Mouse (Mus musculus) forebrain, embryonic 10.5 days (tissue): ENCODE measurements around the gene Mesp2. TPM values are rescaled to one million over a fixed set of nuclear protein-coding genes. Genes with fewer than 3 reads are reported as not detected.
A peak's percentile ranks its signal among the peaks of the same experiment; 100 is the strongest.
"Not testable (repeated sequence)": the region's sequence is repeated elsewhere in the genome, so short reads cannot be mapped to it uniquely, and the experiment has no call there.

ENCODE experiments used
- DNase-seq: peaks from one replicate; pipeline ENCODE4 v3.0.0-alpha.2; 2017; ENCODE audit warnings: low spot score; ENCODE audit errors: extremely low spot score
- H3K27ac ChIP-seq: fragments of 300-500 bp; sonication (generic); 2 replicates; pipeline ENCODE4 v1.5.1; 2016; ENCODE audit warnings: mild to moderate bottlenecking
- H3K27me3 ChIP-seq: fragments of 300-500 bp; sonication (generic); 2 replicates; pipeline ENCODE4 v1.6.1; 2016; ENCODE audit warnings: mild to moderate bottlenecking; ENCODE audit not compliant: poor library complexity, severe bottlenecking
- H3K36me3 ChIP-seq: fragments of 300-500 bp; sonication (generic); replicated peaks from 2 replicates; pipeline ENCODE4 v1.6.1; 2016; ENCODE audit warnings: mild to moderate bottlenecking, moderate library complexity
- H3K4me1 ChIP-seq: fragments of 300-500 bp; sonication (generic); 2 replicates; pipeline ENCODE4 v1.6.1; 2016
- H3K4me3 ChIP-seq: fragments of 300-500 bp; sonication (generic); 2 replicates; pipeline ENCODE4 v1.5.1; 2016; ENCODE audit warnings: mild to moderate bottlenecking, moderate library complexity
- H3K9me3 ChIP-seq: fragments of 300-500 bp; sonication (generic); 2 replicates; pipeline ENCODE4 v1.6.1; 2016; ENCODE audit warnings: mild to moderate bottlenecking, moderate library complexity
- WGBS: fragments of 180-500 bp; shearing (Covaris S2); methylation state at CpG from one replicate; pipeline ENCODE4 v1.1.7; 2016; 5-methylcytosine and 5-hydroxymethylcytosine counted together
- polyA plus RNA-seq: library from polyadenylated mRNA; unstranded; fragments of >200 nt; fragmentation: Nextera tagmentation; extraction: Ambion mirVana; gene quantifications from 2 replicates; pipeline ENCODE4 v1.2.1, GENCODE M21; 2016

Gene Mesp2
- polyA plus RNA-seq, result 0.40 and 0.79 TPM in 2 replicates

GRCm38 (mm10) chr7:79810611-79811506, at the start of gene Mesp2:
Gene Mesp2 (plus strand): TSS chr7:79810727.
- H3K9me3 ChIP-seq, result no peaks in the 10 kb centered on the region
- DNase-seq, result peak; percentile 63
- H3K4me1 ChIP-seq, result peaks cover 9% of the 10 kb centered on the region
- peak within 1 kb of the TSS; percentile 60 for H3K27ac ChIP-seq
- peak within 1 kb of the TSS; percentile 44 for H3K4me3 ChIP-seq
- H3K27me3 ChIP-seq, result peaks cover 38% of the 10 kb centered on the region
- H3K36me3 ChIP-seq, result no peaks in the 10 kb centered on the region
- WGBS, result 23% methylated on average over 71 of the region's 71 CpGs

- 86% methylated on average over 5 of the region's 5 CpGs for WGBS
- H3K4me1 ChIP-seq, result no peaks in the 10 kb centered on the region
- H3K9me3 ChIP-seq, result no peaks in the 10 kb centered on the region
Observed at GRCm38 (mm10) chr7:79761124-79761876, 49.2 kb upstream of the Mesp2 start.

DNA sequence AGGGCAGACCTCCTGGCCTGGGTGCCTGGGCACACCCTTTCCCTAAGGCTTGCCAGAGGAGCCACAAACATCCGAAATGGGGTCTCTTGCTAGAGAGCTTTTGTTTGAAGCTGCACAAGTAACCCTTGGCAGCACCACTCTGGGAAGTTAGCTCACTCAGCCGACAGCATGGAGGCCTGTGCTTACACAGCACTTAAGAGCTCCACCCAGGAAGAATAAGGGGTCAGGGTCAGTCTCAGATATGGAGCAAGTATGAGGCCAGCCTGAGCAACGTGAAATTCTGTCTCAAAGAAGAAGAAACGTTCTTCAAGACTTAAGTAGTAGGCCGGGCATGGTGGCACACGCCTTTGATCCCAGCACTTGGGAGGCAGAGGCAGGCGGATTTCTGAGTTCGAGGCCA, 48.4 kb upstream of the Mesp2 start:
- Histone ChIP-seq H3K9me3 (no peaks in the 10 kb centered on the region), H3K4me3 (no peak overlapping the region), H3K4me1 (no peaks in the 10 kb centered on the region), H3K27me3 (no peaks in the 10 kb centered on the region), H3K36me3 (no peaks in the 10 kb centered on the region), H3K27ac (no peak overlapping the region)
- WGBS, result 81% methylated on average over 8 of the region's 8 CpGs
- DNase-seq, result no peak

More at GRCm38 (mm10) chr7:79761124-79761876, 49.2 kb upstream of the Mesp2 start:
- H3K36me3 ChIP-seq, result no peaks in the 10 kb centered on the region
- DNase-seq, result no peak
- no peak overlapping the region for H3K27ac ChIP-seq
- no peak overlapping the region for H3K4me3 ChIP-seq
- H3K27me3 ChIP-seq, result no peaks in the 10 kb centered on the region

- H3K27me3 ChIP-seq, result no peaks in the 10 kb centered on the region
- no peak overlapping the region for H3K4me3 ChIP-seq
- 52% methylated on average over 1 of the region's 1 CpGs for WGBS
- no peak overlapping the region for H3K27ac ChIP-seq
- no peaks in the 10 kb centered on the region for H3K9me3 ChIP-seq
- DNase-seq, result no peak
- no peaks in the 10 kb centered on the region for H3K36me3 ChIP-seq
- H3K4me1 ChIP-seq, result no peaks in the 10 kb centered on the region
Observed at GRCm38 (mm10) chr7:79765991-79766390, 44.5 kb upstream of the Mesp2 start.

DNA sequence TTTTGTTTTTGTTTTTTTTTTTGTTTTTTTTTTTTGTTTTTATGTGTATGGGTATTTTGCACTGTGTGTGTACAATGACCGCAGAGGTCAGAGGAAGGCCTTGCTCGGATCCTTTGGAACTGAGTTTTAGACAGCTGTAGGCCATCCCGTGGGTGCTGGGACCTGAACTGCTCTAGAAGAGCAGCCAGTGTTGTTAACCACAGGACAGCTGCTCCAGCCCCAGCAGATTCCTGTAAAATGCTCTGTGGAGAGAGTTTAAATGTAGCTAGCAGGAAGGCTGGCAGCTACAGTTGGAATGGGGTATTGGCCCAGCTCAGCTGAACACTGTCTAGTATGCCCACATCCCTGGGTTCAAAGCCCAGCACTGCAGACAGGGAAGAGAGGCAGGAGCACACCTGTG, 40.9 kb upstream of the Mesp2 start:
- Histone ChIP-seq H3K27me3 (no peaks in the 10 kb centered on the region), H3K9me3 (no peaks in the 10 kb centered on the region), H3K4me3 (no peak overlapping the region), H3K4me1 (peaks cover 15% of the 10 kb centered on the region), H3K36me3 (no peaks in the 10 kb centered on the region), H3K27ac (no peak overlapping the region)
- no peak for DNase-seq
- 92% methylated on average over 3 of the region's 3 CpGs for WGBS

DNA sequence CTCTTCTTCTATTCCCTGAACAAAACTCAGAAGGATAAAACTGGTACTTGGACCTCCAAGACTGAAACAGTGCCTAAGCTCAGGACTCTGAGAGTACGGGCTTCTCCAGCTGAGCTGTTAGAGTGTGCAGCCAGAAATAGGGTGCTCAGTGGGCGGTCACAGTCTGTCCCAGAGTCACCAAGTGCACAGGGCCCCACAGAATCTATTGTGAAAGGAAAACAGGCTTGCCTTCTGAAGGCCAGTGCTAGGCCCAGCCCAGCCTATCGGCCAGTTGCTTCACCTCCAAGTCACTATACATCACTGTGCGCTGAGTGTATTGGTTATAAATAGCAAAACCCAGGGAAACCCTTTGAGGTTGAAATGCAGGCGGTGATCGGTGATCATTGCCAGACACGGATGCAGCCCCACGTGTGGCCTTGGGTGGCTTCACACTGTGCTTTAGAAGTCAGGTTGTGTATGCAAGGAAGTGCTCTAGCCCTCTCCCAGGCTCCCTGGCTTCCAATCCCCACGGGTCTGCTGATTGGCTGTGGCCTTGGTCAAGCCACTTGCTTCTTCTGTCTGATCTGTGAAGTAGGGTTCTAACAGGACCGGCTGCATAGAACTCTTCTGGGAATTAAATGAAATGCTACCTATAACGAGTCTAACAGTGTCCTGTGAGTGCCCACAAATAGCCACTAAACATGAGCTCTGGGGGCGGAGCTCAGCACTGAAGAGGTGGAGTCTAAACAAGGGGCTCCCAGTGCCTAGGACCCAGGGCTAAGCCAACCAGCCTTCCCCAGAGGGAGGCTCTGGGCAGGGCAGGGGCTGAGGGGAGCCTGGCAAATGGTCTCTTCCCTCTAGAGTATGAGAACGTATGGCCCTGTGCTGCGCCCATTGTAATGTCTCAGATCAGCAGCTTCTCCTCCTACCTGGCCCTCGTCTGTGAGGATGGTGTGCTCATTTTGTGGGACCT, 38.7 kb upstream of the Mesp2 start:
- WGBS, result 50% methylated on average over 15 of the region's 15 CpGs
- Histone ChIP-seq H3K27me3 (no peaks in the 10 kb centered on the region), H3K36me3 (no peaks in the 10 kb centered on the region), H3K4me1 (peaks cover 15% of the 10 kb centered on the region), H3K9me3 (no peaks in the 10 kb centered on the region), H3K4me3 (no peak overlapping the region), H3K27ac (no peak overlapping the region)
- no peak for DNase-seq

- Histone ChIP-seq H3K27me3 (0 out of 2 replicates have a peak, but pooled peaks cover 4% of the 10 kb centered on the region), H3K36me3 (no peaks in the 10 kb centered on the region), H3K4me1 (peaks cover 12% of the 10 kb centered on the region), H3K27ac (no peak overlapping the region), H3K9me3 (no peaks in the 10 kb centered on the region), H3K4me3 (peak overlapping the region; percentile 35)
- peak; percentile 79 for DNase-seq
- 31% methylated on average over 16 of the region's 16 CpGs for WGBS
Observed at GRCm38 (mm10) chr7:79780647-79781626, 29.6 kb upstream of the Mesp2 start.

GRCm38 (mm10) chr7:79781826-79782515, 28.6 kb upstream of the Mesp2 start:
- no peaks in the 10 kb centered on the region for H3K36me3 ChIP-seq
- no peak for DNase-seq
- WGBS, result 83% methylated on average over 11 of the region's 11 CpGs
- H3K27ac ChIP-seq, result no peak overlapping the region
- peaks cover 14% of the 10 kb centered on the region for H3K4me1 ChIP-seq
- no peaks in the 10 kb centered on the region for H3K9me3 ChIP-seq
- H3K4me3 ChIP-seq, result no peak overlapping the region
- peaks cover 10% of the 10 kb centered on the region for H3K27me3 ChIP-seq

- no peak for DNase-seq
- Histone ChIP-seq H3K27me3 (peaks cover 15% of the 10 kb centered on the region), H3K36me3 (no peaks in the 10 kb centered on the region), H3K4me3 (no peak overlapping the region), H3K27ac (no peak overlapping the region), H3K4me1 (peaks cover 14% of the 10 kb centered on the region), H3K9me3 (no peaks in the 10 kb centered on the region)
- 87% methylated on average over 2 of the region's 2 CpGs for WGBS
Observed at GRCm38 (mm10) chr7:79782516-79782855, 28.0 kb upstream of the Mesp2 start.

DNA sequence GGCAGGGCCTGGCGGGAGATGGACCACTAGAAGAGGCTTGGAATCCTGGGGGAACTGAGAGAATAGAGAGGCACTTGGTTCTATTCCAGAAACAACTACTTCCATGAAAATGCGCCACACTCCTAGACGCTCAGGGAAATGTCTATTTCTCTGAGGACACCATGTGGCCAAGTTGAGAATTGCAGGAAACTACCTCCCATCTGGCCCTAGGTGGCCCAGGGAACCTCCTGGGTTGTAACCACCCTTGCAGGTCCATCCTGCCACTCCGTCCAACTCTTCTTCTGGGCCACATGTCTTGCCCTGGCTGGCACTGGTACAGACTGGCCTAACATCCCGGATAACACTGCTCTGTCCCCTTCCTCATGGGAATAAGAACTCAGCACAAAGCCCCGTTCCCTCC, 24.2 kb upstream of the Mesp2 start:
- no peaks in the 10 kb centered on the region for H3K9me3 ChIP-seq
- peak; percentile 64 for DNase-seq
- peaks cover 26% of the 10 kb centered on the region for H3K4me1 ChIP-seq
- no peaks in the 10 kb centered on the region for H3K36me3 ChIP-seq
- H3K27me3 ChIP-seq, result peaks cover 42% of the 10 kb centered on the region
- WGBS, result 26% methylated on average over 6 of the region's 6 CpGs
- no peak overlapping the region for H3K4me3 ChIP-seq
- H3K27ac ChIP-seq, result no peak overlapping the region

- H3K4me1 ChIP-seq, result peaks cover 41% of the 10 kb centered on the region
- H3K9me3 ChIP-seq, DNase-seq, H3K27ac ChIP-seq, H3K4me3 ChIP-seq, H3K36me3 ChIP-seq: not testable (repeated sequence)
- peaks cover 77% of the 10 kb centered on the region for H3K27me3 ChIP-seq
- WGBS, result 26% methylated on average over 2 of the region's 2 CpGs
Observed at GRCm38 (mm10) chr7:79789812-79790211, 20.7 kb upstream of the Mesp2 start.
